Mouse (Mus musculus): ENCODE results near the gene Grtp1. TPM values are rescaled to one million over a fixed set of nuclear protein-coding genes. Genes with fewer than 3 reads are reported as not detected.

Gene Grtp1
- polyA plus RNA-seq, 1 experiment from 2014 or later: 110 TPM

DNA sequence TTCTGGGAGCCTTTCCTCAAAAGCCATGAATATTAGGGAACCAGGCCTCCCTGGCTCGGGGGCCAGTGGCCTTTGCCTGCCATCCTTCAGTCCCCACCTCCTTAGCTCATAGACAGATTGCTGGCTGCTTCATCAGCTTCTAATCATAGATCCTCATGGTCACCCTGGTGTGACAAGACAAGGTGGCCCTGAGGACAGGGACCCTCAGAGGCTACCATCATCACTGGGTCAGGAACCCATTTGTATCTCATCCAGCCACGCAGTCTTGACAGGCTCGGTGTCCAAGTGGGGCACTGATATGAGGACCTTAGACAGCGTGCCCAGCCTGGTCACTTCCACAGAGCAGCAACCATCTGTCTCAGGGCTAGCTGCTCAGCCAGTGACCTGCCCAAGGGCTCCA lies 30.1 kb upstream of the Grtp1 start:
- no peak overlapping the region for H3K4me2 ChIP-seq (replicated peaks; ENCODE audit: low read depth)
- H3K9me3 ChIP-seq (ENCODE audit: control insufficient read depth): no peaks in the 10 kb centered on the region
- no peak for TF ChIP-seq CTCF (IDR thresholded peaks at IDR 0.05; ENCODE audit: low read depth)
- H3K27ac ChIP-seq (ENCODE audit: low read depth, low read length): no peak overlapping the region
- H3K4me3 ChIP-seq (ENCODE audit: low read depth, low read length): no peak overlapping the region
- no peaks in the 10 kb centered on the region for H3K27me3 ChIP-seq (replicated peaks; ENCODE audit: control insufficient read depth, insufficient read depth, low read length)
- 88% methylated on average over 4 of the region's 4 CpGs for WGBS
- H3K9ac ChIP-seq (ENCODE audit: low read depth, low read length): no peak overlapping the region
- H3K36me3 ChIP-seq (ENCODE audit: control insufficient read depth, insufficient read depth): no peaks in the 10 kb centered on the region
- ATAC-seq: no peak
- H3K4me1 ChIP-seq (replicated peaks; ENCODE audit: control insufficient read depth, insufficient read depth, low read length): no peaks in the 10 kb centered on the region

DNA sequence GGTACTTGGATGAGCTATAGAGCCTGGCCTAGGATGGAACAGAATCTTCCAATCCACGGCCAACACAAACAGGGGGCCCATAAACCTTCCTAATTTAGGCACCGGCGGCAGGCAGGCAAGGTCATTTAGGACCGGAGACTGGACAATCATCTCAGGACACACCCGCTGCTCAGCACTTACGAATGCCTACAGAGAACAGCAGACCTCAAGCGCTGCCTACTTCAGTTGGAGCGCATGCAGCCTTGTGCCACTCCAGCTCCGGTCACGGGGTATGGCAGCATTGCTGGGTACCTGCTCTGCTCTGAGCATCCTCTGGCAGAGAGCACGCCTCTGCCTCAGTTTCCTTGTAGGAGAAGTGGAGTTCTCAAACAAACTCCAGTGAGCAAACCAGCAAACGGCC lies 29.4 kb upstream of the Grtp1 start:
- Histone ChIP-seq H3K36me3 (ENCODE audit: control insufficient read depth, insufficient read depth) (no peaks in the 10 kb centered on the region), H3K9ac (ENCODE audit: low read depth, low read length) (no peak overlapping the region), H3K27me3 (replicated peaks; ENCODE audit: control insufficient read depth, insufficient read depth, low read length) (no peaks in the 10 kb centered on the region), H3K4me3 (ENCODE audit: low read depth, low read length) (no peak overlapping the region), H3K9me3 (ENCODE audit: control insufficient read depth) (no peaks in the 10 kb centered on the region), H3K27ac (ENCODE audit: low read depth, low read length) (no peak overlapping the region), H3K4me1 (replicated peaks; ENCODE audit: control insufficient read depth, insufficient read depth, low read length) (no peaks in the 10 kb centered on the region), H3K4me2 (replicated peaks; ENCODE audit: low read depth) (no peak overlapping the region)
- ATAC-seq: no peak
- no peak for TF ChIP-seq CTCF (IDR thresholded peaks at IDR 0.05; ENCODE audit: low read depth)
- WGBS: 69% methylated on average over 12 of the region's 12 CpGs

DNA sequence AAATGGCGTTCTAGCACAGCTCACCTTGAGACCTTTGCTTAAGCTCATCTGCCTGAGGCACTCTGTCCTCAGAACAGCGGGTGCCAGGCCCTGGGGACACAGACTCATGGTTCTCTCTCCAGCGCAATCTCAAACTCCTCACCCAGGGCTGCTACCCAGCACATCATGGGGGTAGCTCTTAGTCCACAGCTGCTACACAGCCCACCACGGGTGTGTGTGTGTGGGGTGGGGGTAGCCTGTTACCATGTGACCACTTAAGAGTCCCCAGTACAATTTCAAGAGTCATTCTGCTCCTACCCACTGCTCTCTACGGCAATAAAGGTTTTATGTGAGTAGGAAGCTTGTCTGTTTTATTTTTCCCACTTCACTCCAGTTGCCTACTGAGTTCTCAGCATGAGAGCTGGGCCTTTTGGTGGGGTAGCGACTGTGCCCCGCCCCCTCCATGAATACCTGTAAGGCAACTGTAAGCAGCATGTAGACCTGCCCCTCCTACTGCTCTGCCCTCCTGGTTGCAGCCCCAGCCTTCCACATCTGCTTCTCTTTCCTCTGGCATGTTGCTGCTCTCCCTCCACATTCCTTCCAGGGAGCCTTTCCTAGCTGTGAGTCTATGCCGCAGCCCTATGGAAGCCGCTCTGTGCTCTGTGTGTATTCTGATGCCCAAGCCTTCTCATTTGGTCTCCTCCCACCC lies 28.6 kb upstream of the Grtp1 start:
- 53% methylated on average over 9 of the region's 9 CpGs for WGBS
- ATAC-seq: no peak

DNA sequence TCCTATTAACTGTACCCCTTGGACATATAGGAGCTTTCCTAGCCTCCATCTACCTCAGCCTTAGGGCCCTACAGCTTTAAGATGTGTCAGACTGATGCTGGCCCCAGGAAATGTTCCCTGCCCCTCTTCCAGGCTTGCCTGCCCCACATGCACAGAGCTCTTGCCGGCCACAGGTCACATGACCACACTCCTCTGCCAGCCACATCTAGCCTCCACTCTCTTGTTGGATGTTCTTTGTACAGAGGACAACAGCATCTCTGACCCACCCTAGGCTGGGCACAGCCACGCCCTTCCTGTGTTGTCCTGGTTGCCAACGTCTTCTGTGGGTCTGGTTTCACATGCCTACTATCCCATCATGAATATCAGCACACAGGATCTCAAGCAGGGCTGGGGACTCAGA lies 26.8 kb upstream of the Grtp1 start:
- Histone ChIP-seq H3K4me2 (replicated peaks; ENCODE audit: low read depth) (no peak overlapping the region), H3K27me3 (replicated peaks; ENCODE audit: control insufficient read depth, insufficient read depth, low read length) (no peaks in the 10 kb centered on the region), H3K27ac (ENCODE audit: low read depth, low read length) (no peak overlapping the region), H3K36me3 (ENCODE audit: control insufficient read depth, insufficient read depth) (no peaks in the 10 kb centered on the region), H3K4me3 (ENCODE audit: low read depth, low read length) (no peak overlapping the region), H3K4me1 (replicated peaks; ENCODE audit: control insufficient read depth, insufficient read depth, low read length) (no peaks in the 10 kb centered on the region), H3K9ac (ENCODE audit: low read depth, low read length) (no peak overlapping the region), H3K9me3 (ENCODE audit: control insufficient read depth) (no peaks in the 10 kb centered on the region)
- ATAC-seq: no peak
- WGBS: 39% methylated on average over 3 of the region's 3 CpGs
- no peak for TF ChIP-seq CTCF (IDR thresholded peaks at IDR 0.05; ENCODE audit: low read depth)

More for the DNA sequence above, 28.6 kb upstream of the Grtp1 start:
- Histone ChIP-seq H3K4me1 (replicated peaks; ENCODE audit: control insufficient read depth, insufficient read depth, low read length) (no peaks in the 10 kb centered on the region), H3K9ac (ENCODE audit: low read depth, low read length) (no peak overlapping the region), H3K27ac (ENCODE audit: low read depth, low read length) (no peak overlapping the region), H3K4me2 (replicated peaks; ENCODE audit: low read depth) (no peak overlapping the region), H3K27me3 (replicated peaks; ENCODE audit: control insufficient read depth, insufficient read depth, low read length) (no peaks in the 10 kb centered on the region), H3K36me3 (ENCODE audit: control insufficient read depth, insufficient read depth) (no peaks in the 10 kb centered on the region), H3K9me3 (ENCODE audit: control insufficient read depth) (no peaks in the 10 kb centered on the region), H3K4me3 (ENCODE audit: low read depth, low read length) (no peak overlapping the region)
- TF ChIP-seq CTCF (IDR thresholded peaks at IDR 0.05; ENCODE audit: low read depth): no peak

DNA sequence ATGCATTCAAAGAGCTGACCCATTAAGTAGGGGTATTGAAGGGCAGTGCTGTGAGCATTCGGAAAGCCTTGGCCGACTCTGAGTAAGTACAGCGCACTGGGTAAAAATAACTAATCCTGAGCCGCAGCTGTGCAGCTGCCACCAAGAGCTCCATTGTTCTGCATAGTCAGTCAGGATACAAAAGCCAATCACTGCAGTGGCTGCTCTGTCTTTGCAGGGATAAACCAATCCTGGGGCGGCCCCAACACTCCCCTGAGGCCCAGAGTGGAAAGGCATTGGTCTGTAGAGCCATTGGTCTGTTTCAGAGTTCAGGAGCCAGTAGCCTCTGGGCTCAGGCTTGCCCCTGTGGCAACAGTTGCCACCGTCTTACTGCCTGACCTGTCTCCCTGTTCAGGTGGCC lies 25.9 kb upstream of the Grtp1 start:
- H3K4me2 ChIP-seq (replicated peaks; ENCODE audit: low read depth): no peak overlapping the region
- WGBS: 66% methylated on average over 6 of the region's 6 CpGs
- H3K9me3 ChIP-seq (ENCODE audit: control insufficient read depth): no peaks in the 10 kb centered on the region
- TF ChIP-seq CTCF (IDR thresholded peaks at IDR 0.05; ENCODE audit: low read depth): no peak
- no peak overlapping the region for H3K9ac ChIP-seq (ENCODE audit: low read depth, low read length)
- ATAC-seq: no peak
- no peaks in the 10 kb centered on the region for H3K27me3 ChIP-seq (replicated peaks; ENCODE audit: control insufficient read depth, insufficient read depth, low read length)
- H3K4me3 ChIP-seq (ENCODE audit: low read depth, low read length): no peak overlapping the region
- H3K36me3 ChIP-seq (ENCODE audit: control insufficient read depth, insufficient read depth): no peaks in the 10 kb centered on the region
- no peak overlapping the region for H3K27ac ChIP-seq (ENCODE audit: low read depth, low read length)
- H3K4me1 ChIP-seq (replicated peaks; ENCODE audit: control insufficient read depth, insufficient read depth, low read length): no peaks in the 10 kb centered on the region

DNA sequence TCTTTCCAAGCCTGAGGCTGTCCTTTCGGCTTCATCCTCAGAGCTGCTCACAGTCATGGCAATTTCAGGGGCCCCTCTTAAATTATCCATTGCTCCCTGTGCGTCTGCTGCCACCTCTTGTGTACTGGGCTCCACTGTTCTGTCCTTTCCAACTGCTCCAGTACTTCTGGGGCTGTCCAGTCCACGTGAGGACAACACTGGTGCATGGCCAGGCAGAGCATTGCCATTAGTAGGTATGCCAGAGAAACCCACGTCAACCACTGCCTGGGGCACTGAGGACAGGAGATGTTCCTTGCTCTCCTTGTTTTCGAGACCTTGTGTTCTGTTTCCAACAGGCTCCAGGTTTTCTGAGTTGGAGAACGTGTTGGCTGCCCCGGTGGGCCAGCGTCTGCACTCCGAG lies 24.0 kb upstream of the Grtp1 start:
- no peak for TF ChIP-seq CTCF (IDR thresholded peaks at IDR 0.05; ENCODE audit: low read depth)
- ATAC-seq: no peak
- H3K4me1 ChIP-seq (replicated peaks; ENCODE audit: control insufficient read depth, insufficient read depth, low read length): no peaks in the 10 kb centered on the region

More for the DNA sequence above, 24.0 kb upstream of the Grtp1 start:
- Histone ChIP-seq H3K4me3 (ENCODE audit: low read depth, low read length) (no peak overlapping the region), H3K9me3 (ENCODE audit: control insufficient read depth) (no peaks in the 10 kb centered on the region), H3K27ac (ENCODE audit: low read depth, low read length) (no peak overlapping the region), H3K36me3 (ENCODE audit: control insufficient read depth, insufficient read depth) (no peaks in the 10 kb centered on the region), H3K9ac (ENCODE audit: low read depth, low read length) (no peak overlapping the region), H3K27me3 (replicated peaks; ENCODE audit: control insufficient read depth, insufficient read depth, low read length) (no peaks in the 10 kb centered on the region), H3K4me2 (replicated peaks; ENCODE audit: low read depth) (no peak overlapping the region)
- 76% methylated on average over 9 of the region's 9 CpGs for WGBS

Data from intestine, postnatal 0 days (tissue).